Mouse (Mus musculus) midbrain, embryonic 10.5 days (tissue): ENCODE data around the gene Barhl2. TPM values are rescaled to one million over a fixed set of nuclear protein-coding genes. Genes with fewer than 3 reads are reported as not detected.

Experiments used
- DNase-seq: peaks from one replicate; pipeline ENCODE4 v3.0.0-alpha.2; 2017; ENCODE audit warnings: low spot score
- H3K27ac ChIP-seq: fragments of 300-500 bp; sonication (generic); replicated peaks from 2 replicates; pipeline ENCODE4 v1.5.1; 2016; ENCODE audit warnings: mild to moderate bottlenecking
- H3K27me3 ChIP-seq: fragments of 300-500 bp; sonication (generic); 2 replicates; pipeline ENCODE4 v1.6.1; 2016; ENCODE audit warnings: low read depth, mild to moderate bottlenecking; ENCODE audit not compliant: poor library complexity, severe bottlenecking
- H3K36me3 ChIP-seq: fragments of 300-500 bp; sonication (generic); 2 replicates; pipeline ENCODE4 v1.6.1; 2016; ENCODE audit warnings: mild to moderate bottlenecking, moderate library complexity
- H3K4me1 ChIP-seq: fragments of 300-500 bp; sonication (generic); 2 replicates; pipeline ENCODE4 v1.6.1; 2016
- H3K4me3 ChIP-seq: fragments of 300-500 bp; sonication (generic); 2 replicates; pipeline ENCODE4 v1.5.1; 2016; ENCODE audit warnings: mild to moderate bottlenecking, moderate library complexity
- H3K9me3 ChIP-seq: fragments of 300-500 bp; sonication (generic); replicated peaks from 2 replicates; pipeline ENCODE4 v1.6.1; 2016; ENCODE audit warnings: mild to moderate bottlenecking
- whole genome bisulfite sequencing: fragments of 180-500 bp; shearing (Covaris S2); methylation state at CpG from one replicate; pipeline ENCODE4 v1.1.7; 2016; 5-methylcytosine and 5-hydroxymethylcytosine counted together
- polyA plus RNA-seq: library from polyadenylated mRNA; unstranded; fragments of >200 nt; fragmentation: Nextera tagmentation; extraction: Ambion mirVana; gene quantifications from 2 replicates; pipeline ENCODE4 v1.2.1, GENCODE M21; 2016

Barhl2 gene
- polyA plus RNA-seq, 1 experiment from 2014 or later = 4.4 TPM

GRCm38 (mm10) chr5:106461431-106461830, 3.5 kb upstream of the Barhl2 start:
- Histone ChIP-seq H3K4me1 (peaks cover 81% of the 10 kb centered on the region), H3K27ac (no peak overlapping the region), H3K4me3 (no peak overlapping the region), H3K27me3 (peaks cover 100% of the 10 kb centered on the region), H3K9me3 (no peaks in the 10 kb centered on the region), H3K36me3 (no peaks in the 10 kb centered on the region)
- no peak for DNase-seq
- 8% methylated on average over 3 of the region's 3 CpGs for WGBS

DNA sequence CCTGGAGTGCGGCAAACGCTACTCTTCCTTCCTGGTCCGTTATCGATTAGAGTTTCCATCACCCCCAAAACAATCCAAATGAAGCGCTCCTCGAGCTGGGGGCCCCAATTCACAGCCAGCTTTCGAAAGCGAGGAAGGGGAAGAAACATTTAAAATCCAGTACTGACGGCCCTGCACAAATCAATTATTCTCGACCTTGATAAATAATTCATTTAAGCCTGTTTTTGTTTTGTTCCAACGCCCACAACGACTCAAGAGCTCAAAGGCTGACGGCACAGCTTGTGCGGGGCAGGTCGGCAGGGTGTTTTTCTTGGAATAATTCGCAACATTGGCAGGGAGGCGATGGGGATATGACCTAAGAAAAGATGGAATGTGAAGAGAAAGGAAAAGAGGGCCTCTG, 2.6 kb upstream of the Barhl2 start:
- no peaks in the 10 kb centered on the region for H3K9me3 ChIP-seq
- peaks cover 100% of the 10 kb centered on the region for H3K27me3 ChIP-seq
- no peak for DNase-seq
- peak overlapping the region; percentile 66 for H3K4me3 ChIP-seq
- peak overlapping the region; percentile 69 for H3K27ac ChIP-seq
- H3K4me1 ChIP-seq = peaks cover 73% of the 10 kb centered on the region
- under 1% methylated on average over 17 of the region's 17 CpGs for WGBS
- no peaks in the 10 kb centered on the region for H3K36me3 ChIP-seq

- WGBS = under 1% methylated on average over 22 of the region's 22 CpGs
- peak overlapping the region; percentile 69 for H3K27ac ChIP-seq
- H3K36me3 ChIP-seq = no peaks in the 10 kb centered on the region
- peaks cover 100% of the 10 kb centered on the region for H3K27me3 ChIP-seq
- H3K9me3 ChIP-seq = no peaks in the 10 kb centered on the region
- DNase-seq = peak; percentile 60
- peak overlapping the region; percentile 66 for H3K4me3 ChIP-seq
- H3K4me1 ChIP-seq = peaks cover 72% of the 10 kb centered on the region
These were observed 2.1 kb upstream of the Barhl2 start for GRCm38 (mm10) chr5:106460001-106460511.

- no peaks in the 10 kb centered on the region for H3K36me3 ChIP-seq
- H3K4me1 ChIP-seq = peaks cover 70% of the 10 kb centered on the region
- H3K27me3 ChIP-seq = peaks cover 100% of the 10 kb centered on the region
- no peaks in the 10 kb centered on the region for H3K9me3 ChIP-seq
- DNase-seq = peak; percentile 62
- H3K27ac ChIP-seq = peak overlapping the region; percentile 86
- under 1% methylated on average over 31 of the region's 31 CpGs for WGBS
- peak overlapping the region; percentile 66 for H3K4me3 ChIP-seq
These were observed 1.2 kb upstream of the Barhl2 start for GRCm38 (mm10) chr5:106459120-106459641.

- H3K4me1 ChIP-seq = peaks cover 71% of the 10 kb centered on the region
- peak; percentile 86 for DNase-seq
- peaks cover 100% of the 10 kb centered on the region for H3K27me3 ChIP-seq
- H3K9me3 ChIP-seq = no peaks in the 10 kb centered on the region
- H3K27ac ChIP-seq = peak overlapping the region; percentile 86
- H3K36me3 ChIP-seq = no peaks in the 10 kb centered on the region; the same call in 1 of the 2 replicates
- H3K4me3 ChIP-seq = peak overlapping the region; percentile 66
- under 1% methylated on average over 62 of the region's 68 CpGs for WGBS
These were observed 632 bp upstream of the Barhl2 start for GRCm38 (mm10) chr5:106458477-106459119.

DNA sequence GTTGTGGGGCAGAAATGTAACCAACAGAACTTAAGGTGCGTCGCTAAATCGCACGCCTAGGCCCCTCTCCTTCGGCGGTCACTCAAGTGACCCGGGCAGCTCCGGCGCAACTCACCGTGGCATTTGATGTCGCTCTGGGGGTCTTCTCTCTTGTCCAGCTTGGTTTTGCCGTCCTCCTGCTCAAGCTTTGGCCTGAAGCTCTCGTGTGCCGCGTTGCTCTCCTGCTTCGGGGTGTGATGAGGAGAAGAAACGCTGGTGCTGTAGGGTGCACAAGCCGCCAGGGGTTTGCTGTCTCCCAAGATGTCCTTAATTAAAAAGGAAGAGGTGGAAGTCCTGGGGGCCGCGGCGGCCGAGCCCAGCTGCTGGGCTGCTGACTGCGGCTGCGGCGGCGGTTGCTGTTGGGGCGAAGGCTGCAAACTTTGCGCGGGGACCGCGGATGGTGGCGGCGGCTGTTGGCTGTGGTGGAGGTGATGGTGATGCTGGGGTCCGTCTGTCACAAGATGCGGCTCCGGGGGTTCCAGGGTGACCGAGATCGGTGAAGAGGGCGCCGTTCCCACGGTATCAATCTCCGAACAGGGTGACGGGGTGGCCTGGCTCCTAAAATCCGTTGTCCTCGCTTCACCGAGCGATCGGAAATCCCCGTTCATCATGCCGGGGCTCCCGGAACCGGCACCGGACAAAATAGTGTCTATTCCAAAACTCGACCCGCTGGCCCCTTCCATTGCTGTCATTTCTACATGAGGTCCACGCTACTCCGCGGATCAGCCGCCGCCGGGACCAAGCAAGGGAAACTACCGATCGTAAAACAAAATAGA, 648 bp downstream of the Barhl2 start:
- Histone ChIP-seq H3K4me3 (peak overlapping the region; percentile 66), H3K4me1 (peaks cover 67% of the 10 kb centered on the region), H3K27me3 (peaks cover 100% of the 10 kb centered on the region), H3K27ac (peak overlapping the region; percentile 86), H3K9me3 (no peaks in the 10 kb centered on the region), H3K36me3 (no peaks in the 10 kb centered on the region; the same call in 1 of the 2 replicates)
- under 1% methylated on average over 63 of the region's 63 CpGs for WGBS
- peak; percentile 73 for DNase-seq

DNA sequence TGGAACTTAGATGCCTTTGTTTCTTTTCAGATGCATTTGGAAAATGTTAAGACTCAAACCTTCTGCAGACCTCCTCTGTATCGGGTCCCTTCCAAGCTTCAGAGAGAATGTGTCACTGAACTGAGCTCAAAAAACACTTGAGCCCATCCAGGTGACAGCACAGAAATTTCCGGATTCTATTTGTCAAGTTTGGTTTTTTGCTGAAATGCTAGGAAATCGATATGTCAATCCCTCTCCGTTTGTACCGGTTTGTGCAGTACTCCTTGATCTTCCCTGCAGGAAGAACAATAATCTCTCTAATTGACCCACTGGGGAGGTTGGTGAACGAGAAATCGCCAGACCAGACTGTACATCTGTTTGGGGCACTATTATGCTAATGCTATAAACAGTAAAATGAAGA, 2.0 kb downstream of the Barhl2 start:
- H3K27ac ChIP-seq = peak overlapping the region; percentile 84
- DNase-seq = peak; percentile 35
- peaks cover 73% of the 10 kb centered on the region for H3K4me1 ChIP-seq
- no peaks in the 10 kb centered on the region; the same call in 1 of the 2 replicates for H3K36me3 ChIP-seq
- under 1% methylated on average over 7 of the region's 7 CpGs for WGBS
- peaks cover 100% of the 10 kb centered on the region for H3K27me3 ChIP-seq
- no peaks in the 10 kb centered on the region for H3K9me3 ChIP-seq
- H3K4me3 ChIP-seq = peak overlapping the region; percentile 66

DNA sequence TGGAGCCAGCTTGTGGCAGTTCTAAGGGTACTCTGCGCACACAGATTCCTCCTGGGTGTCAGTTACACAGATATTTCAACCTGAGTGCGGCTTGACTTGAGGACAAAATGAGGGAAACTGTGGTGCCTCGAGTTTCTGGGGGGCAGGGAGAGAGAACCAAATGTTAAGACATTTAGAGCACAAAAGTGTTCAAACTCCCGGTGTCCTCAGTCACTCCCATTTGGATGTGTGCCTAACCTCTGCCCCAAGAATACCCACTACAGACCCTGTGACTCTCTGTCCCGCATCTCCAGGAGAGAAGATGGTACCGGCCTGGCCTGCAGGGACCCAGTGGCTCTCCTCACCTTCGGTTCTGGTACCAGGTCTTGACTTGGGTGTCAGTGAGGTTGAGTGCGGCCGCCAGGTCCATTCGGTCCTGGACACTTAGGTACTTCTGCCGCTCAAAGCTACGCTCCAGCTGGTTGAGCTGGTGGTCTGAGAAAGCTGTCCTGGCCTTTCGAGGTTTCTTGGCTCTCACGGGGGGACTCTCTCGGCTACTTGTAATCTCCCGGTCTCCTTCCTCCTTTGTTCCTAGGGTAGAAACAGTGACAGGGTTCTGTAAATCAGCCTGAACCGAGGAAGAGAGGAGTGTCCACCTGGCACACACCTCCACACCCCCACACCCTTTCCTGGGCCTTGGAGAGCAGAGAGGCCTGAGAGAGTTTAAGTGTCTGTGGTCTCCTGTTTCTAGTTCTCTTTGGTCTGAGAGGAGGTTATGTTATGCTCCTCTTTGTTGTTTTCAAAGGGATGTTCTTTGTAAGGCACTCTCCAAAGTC, 2.7 kb downstream of the Barhl2 start:
- peak overlapping the region; percentile 84 for H3K27ac ChIP-seq
- 1% methylated on average over 17 of the region's 17 CpGs for WGBS
- peaks cover 100% of the 10 kb centered on the region for H3K27me3 ChIP-seq
- H3K4me3 ChIP-seq = peak overlapping the region; percentile 66
- H3K9me3 ChIP-seq = no peaks in the 10 kb centered on the region
- no peaks in the 10 kb centered on the region; the same call in 1 of the 2 replicates for H3K36me3 ChIP-seq
- H3K4me1 ChIP-seq = peaks cover 66% of the 10 kb centered on the region
- DNase-seq = peak; percentile 55

DNA sequence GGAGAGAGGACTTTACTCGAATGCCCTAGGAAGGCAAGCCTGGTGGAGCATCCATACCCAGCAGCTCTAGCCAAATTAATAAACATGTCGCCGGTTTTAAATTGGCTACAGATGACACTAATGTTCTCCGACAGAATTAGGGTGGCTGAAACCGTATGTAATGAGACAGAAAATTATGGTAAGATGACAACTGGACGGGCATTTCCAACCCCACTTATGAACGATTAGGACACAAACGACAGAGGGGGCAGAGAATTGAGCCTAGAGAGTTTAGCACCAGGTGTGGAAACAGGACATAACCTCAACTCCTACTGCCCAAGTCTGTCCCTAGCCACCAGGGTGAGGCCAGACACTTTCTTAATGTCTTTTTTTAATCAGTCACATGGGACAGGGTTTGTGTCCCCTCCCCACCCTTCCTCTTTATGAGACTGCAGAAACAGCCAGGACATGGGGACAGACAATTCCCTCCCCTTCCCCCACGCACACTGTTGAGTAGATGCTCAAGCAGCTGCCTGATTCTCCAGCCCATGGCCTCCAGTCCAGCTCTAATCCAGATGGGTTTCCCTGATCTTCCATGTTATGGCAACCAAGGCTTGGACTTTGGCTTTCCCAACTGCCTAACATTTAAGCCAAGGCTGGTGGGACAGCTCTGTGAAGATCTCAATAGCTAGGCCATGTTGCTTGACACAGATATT, 3.4 kb downstream of the Barhl2 start:
- Histone ChIP-seq H3K36me3 (no peaks in the 10 kb centered on the region; the same call in 1 of the 2 replicates), H3K9me3 (no peaks in the 10 kb centered on the region), H3K27ac (peak overlapping the region; percentile 84), H3K4me1 (peaks cover 62% of the 10 kb centered on the region), H3K4me3 (peak overlapping the region; percentile 66), H3K27me3 (peaks cover 100% of the 10 kb centered on the region)
- 2% methylated on average over 9 of the region's 9 CpGs for WGBS
- DNase-seq = peak; percentile 53

DNA sequence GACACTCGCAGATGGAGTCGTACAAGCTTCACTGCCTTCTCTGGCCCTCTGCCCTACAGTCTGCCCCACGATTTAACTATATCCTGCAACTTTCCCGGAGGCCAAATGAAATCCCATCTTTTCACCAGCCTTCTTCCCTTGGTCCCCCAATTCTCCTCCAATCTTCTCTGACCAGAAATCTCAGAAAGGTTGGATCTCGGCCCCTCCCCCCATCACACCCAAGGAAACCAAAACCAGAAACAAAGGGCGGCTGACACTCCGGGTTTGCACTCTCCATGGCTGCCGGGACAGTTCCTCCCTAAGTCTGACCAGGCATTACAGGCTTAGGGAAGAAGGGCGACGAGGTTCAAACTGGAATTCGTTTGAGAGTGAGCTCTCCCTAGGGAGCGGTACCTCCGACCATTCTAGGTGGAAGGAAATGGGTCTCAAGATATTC, 4.1 kb downstream of the Barhl2 start:
- no peaks in the 10 kb centered on the region for H3K9me3 ChIP-seq
- peaks cover 60% of the 10 kb centered on the region for H3K4me1 ChIP-seq
- peak overlapping the region; percentile 84 for H3K27ac ChIP-seq
- H3K36me3 ChIP-seq = no peaks in the 10 kb centered on the region; the same call in 1 of the 2 replicates
- peak overlapping the region; percentile 66 for H3K4me3 ChIP-seq
- WGBS = under 1% methylated on average over 13 of the region's 13 CpGs
- DNase-seq = peak; percentile 63
- peaks cover 100% of the 10 kb centered on the region for H3K27me3 ChIP-seq

GRCm38 (mm10) chr5:106453181-106453885, 4.6 kb downstream of the Barhl2 start:
- Histone ChIP-seq H3K4me1 (peaks cover 60% of the 10 kb centered on the region), H3K9me3 (no peaks in the 10 kb centered on the region), H3K27me3 (peaks cover 100% of the 10 kb centered on the region), H3K4me3 (peak overlapping the region; percentile 66), H3K36me3 (no peaks in the 10 kb centered on the region; the same call in 1 of the 2 replicates), H3K27ac (peak overlapping the region; percentile 84)
- peak; percentile 70 for DNase-seq
- under 1% methylated on average over 45 of the region's 45 CpGs for WGBS
